9 mouse cellular contexts compared by ENCODE assay signal in genomic region chr10:120365380-120366172, GRCm38 (mm10).
DNase-seq lines count a peak whose midpoint lies in the region; ATAC-seq and TF ChIP-seq lines count a peak whose summit lies in the region.
"Had no signal": no experiment of that assay in that cellular context is flagged by ENCODE, and none has a peak within 500 bp of the region (broad histone marks: within the 10 kb centered on the region; RNA-seq: fewer than 3 reads in every experiment).

No protein-coding gene starts in this region.

- H3K4me2 ChIP-seq in lung, postnatal 0 days (replicated peaks; ENCODE audit: low read depth, low read length) = 0 out of 2 replicates have a peak overlapping the region, but pooled peaks have one; percentile 14
- H3K4me2 ChIP-seq in hindbrain, embryonic 11.5 days (replicated peaks; ENCODE audit: low read depth, low read length) = no peak overlapping the region

- H3K9ac ChIP-seq in lung, postnatal 0 days (replicated peaks; ENCODE audit: low read depth) = no peak overlapping the region
- no peak overlapping the region for H3K9ac ChIP-seq in hindbrain, embryonic 11.5 days (ENCODE audit: low read depth, low read length)

- no peak for TF ChIP-seq EP300 in lung, postnatal 0 days (IDR thresholded peaks at IDR 0.05)

- no peaks in the 10 kb centered on the region for H3K4me1 ChIP-seq in lung, postnatal 0 days (ENCODE audit: insufficient read depth, low read depth, low read length)
- H3K4me1 ChIP-seq in hindbrain, embryonic 11.5 days (replicated peaks; ENCODE audit: control insufficient read depth, insufficient read depth, low read length) = no peaks in the 10 kb centered on the region

- no peak for DNase-seq in lung, postnatal 0 days (ENCODE audit: low spot score)
- no peak for DNase-seq in lung, postnatal 14 days
- DNase-seq in hindbrain, embryonic 11.5 days (ENCODE audit: low spot score) = peak; percentile 39
- no peak for DNase-seq in c-Kit-positive CD71-positive TER-119-positive erythroid progenitor cells, embryonic 14.5 days (ENCODE audit: low spot score)
- no peak for DNase-seq in gastrocnemius, adult 8-10 months (ENCODE audit: low spot score in 2 of 2)
- no peak for DNase-seq in yolk sac, embryonic 10.5 days (ENCODE audit: low spot score)
- no peak for DNase-seq in cerebellum, postnatal 36 days
- DNase-seq: kidney, adult 18-20 months had no signal

- H3K79me2 ChIP-seq in macrophage (ENCODE audit: inconsistent target) = no peaks in the 10 kb centered on the region

- ATAC-seq in lung, postnatal 0 days = no peak
- no peak; the same call in 1 of the 2 replicates for ATAC-seq in hindbrain, embryonic 11.5 days (ENCODE audit: low FRiP score)

- no peak overlapping the region for H3K27ac ChIP-seq in lung, postnatal 0 days (ENCODE audit: low read length)
- H3K27ac ChIP-seq in hindbrain, embryonic 11.5 days (ENCODE audit: low read depth, low read length) = no peak overlapping the region
- peak overlapping the region; percentile 43 for H3K27ac ChIP-seq in macrophage

- no peak overlapping the region for H3K4me3 ChIP-seq in lung, postnatal 0 days (ENCODE audit: low read depth, low read length)
- no peak overlapping the region for H3K4me3 ChIP-seq in hindbrain, embryonic 11.5 days (ENCODE audit: low read depth, low read length)
- H3K4me3 ChIP-seq in macrophage (ENCODE audit: inconsistent target) = no peak overlapping the region

- H3K27me3 ChIP-seq in lung, postnatal 0 days (replicated peaks; ENCODE audit: insufficient read depth, low read length) = no peaks in the 10 kb centered on the region
- H3K27me3 ChIP-seq in hindbrain, embryonic 11.5 days (ENCODE audit: control insufficient read depth, insufficient read depth, low read length) = no peaks in the 10 kb centered on the region

- no peak for TF ChIP-seq CTCF in lung, postnatal 0 days (IDR thresholded peaks at IDR 0.05)

- H3K9me3 ChIP-seq in lung, postnatal 0 days (ENCODE audit: low read length) = no peaks in the 10 kb centered on the region
- H3K9me3 ChIP-seq in hindbrain, embryonic 11.5 days (ENCODE audit: control insufficient read depth, low read length) = no peaks in the 10 kb centered on the region

- H3K36me3 ChIP-seq in lung, postnatal 0 days (ENCODE audit: insufficient read depth, low read length) = no peaks in the 10 kb centered on the region
- H3K36me3 ChIP-seq in hindbrain, embryonic 11.5 days (ENCODE audit: control insufficient read depth, insufficient read depth, low read length) = no peaks in the 10 kb centered on the region
- no peaks in the 10 kb centered on the region for H3K36me3 ChIP-seq in macrophage (ENCODE audit: inconsistent target)

- 44% methylated on average over 24 of the region's 24 CpGs for WGBS in lung, postnatal 0 days
- 50% methylated on average over 24 of the region's 24 CpGs for WGBS in hindbrain, embryonic 11.5 days
- WGBS in macrophage (ENCODE audit: missing documents) = 85% methylated on average over 22 of the region's 24 CpGs
